Mouse (Mus musculus) myocyte (in vitro differentiated cells): ENCODE data around the gene Polr1d.

Source experiments
- CEBPB ChIP-seq: IDR thresholded peaks from 2 replicates; pipeline ENCODE4 v1.6.1; 2011; ENCODE audit warnings: mild to moderate bottlenecking, moderate library complexity; ENCODE audit not compliant: poor library complexity, insufficient read depth, severe bottlenecking
- E2F4 ChIP-seq: IDR thresholded peaks from one replicate; pipeline ENCODE4 v1.6.1; 2011; ENCODE audit warnings: mild to moderate bottlenecking, control low read depth, moderate library complexity; ENCODE audit not compliant: insufficient read depth
- MAX ChIP-seq: IDR thresholded peaks from one replicate; pipeline ENCODE4 v1.6.1; 2011; ENCODE audit warnings: low read depth, mild to moderate bottlenecking, control low read depth
- MYOG ChIP-seq, 3 experiments: IDR thresholded peaks; one replicate each; pipeline ENCODE4 v1.6.1; 2011; ENCODE audit warnings: control low read depth in 2 of 3, low read depth in 2 of 3, mild to moderate bottlenecking in 2 of 3; ENCODE audit not compliant: insufficient read length in 2 of 3, control insufficient read depth in 1 of 3, insufficient read depth in 1 of 3
- POLR2A ChIP-seq: IDR thresholded peaks from one replicate; pipeline ENCODE4 v1.6.1; 2011; ENCODE audit warnings: low read depth, mild to moderate bottlenecking, control low read depth, moderate library complexity; ENCODE audit not compliant: insufficient read length
- POLR2AphosphoS2 ChIP-seq: IDR thresholded peaks from one replicate; pipeline ENCODE4 v1.6.1; 2011; ENCODE audit warnings: low read depth, control low read depth; ENCODE audit not compliant: insufficient read length
- REST ChIP-seq: IDR thresholded peaks from one replicate; pipeline ENCODE4 v1.6.1; 2011; ENCODE audit warnings: mild to moderate bottlenecking, control low read depth, moderate library complexity; ENCODE audit not compliant: insufficient read depth, insufficient read length
- SRF ChIP-seq: IDR thresholded peaks from one replicate; pipeline ENCODE4 v1.6.1; 2011; ENCODE audit warnings: low read depth; ENCODE audit not compliant: control insufficient read depth, insufficient read length
- TCF12 ChIP-seq: IDR thresholded peaks from one replicate; pipeline ENCODE4 v1.6.1; 2011; ENCODE audit warnings: mild to moderate bottlenecking, control low read depth; ENCODE audit not compliant: poor library complexity, insufficient read depth, severe bottlenecking
- USF1 ChIP-seq: IDR thresholded peaks from one replicate; pipeline ENCODE4 v1.6.1; 2011; ENCODE audit warnings: low read depth, mild to moderate bottlenecking, control low read depth, moderate library complexity

- TF ChIP-seq CEBPB (no peak), MAX (no peak), POLR2A (no peak), REST (no peak), USF1 (no peak), TCF12 (no peak), SRF (no peak), POLR2AphosphoS2 (no peak), MYOG (IDR thresholded peaks at IDR 0.05; ENCODE audit: control insufficient read depth in 1 of 3, insufficient read depth in 1 of 3, insufficient read length in 2 of 3, low read depth in 2 of 3) (no peak), E2F4 (no peak)
These were observed 17.5 kb upstream of the Polr1d start for GRCm38 (mm10) chr5:147059319-147059718.
